In the genomic region with DNA sequence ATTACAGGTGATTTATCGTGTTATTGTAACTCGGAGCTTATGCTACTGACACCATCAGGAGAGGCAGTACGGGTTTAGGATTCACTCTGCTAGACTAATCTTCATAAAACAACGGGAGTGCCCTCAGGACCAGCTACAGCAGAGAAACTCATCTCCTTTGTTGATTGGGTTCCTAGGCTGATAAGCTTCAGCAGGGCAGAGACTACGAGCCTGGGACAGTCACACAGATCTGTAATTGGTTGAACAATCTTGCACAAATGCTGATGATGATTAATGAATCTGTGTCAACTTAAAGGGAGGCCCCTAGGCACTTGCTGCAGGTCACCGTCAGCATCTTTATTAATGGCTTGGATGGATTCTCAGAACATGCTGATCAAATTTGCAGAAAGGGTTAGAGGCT, we compare ENCODE assay signal across 23 mouse cellular contexts. TPM values are rescaled to one million over a fixed set of nuclear protein-coding genes. Genes with fewer than 3 reads are reported as not detected.
"Had no signal": no experiment of that assay in that cellular context is flagged by ENCODE, and none has a peak within 500 bp of the region (broad histone marks: within the 10 kb centered on the region; RNA-seq: fewer than 3 reads in every experiment).

No protein-coding gene starts in this region.

- H3K4me3 ChIP-seq: left cerebral cortex, adult 2 months; limb, embryonic 15.5 days; liver, embryonic 12.5 days had no signal

- H3K9me3 ChIP-seq: limb, embryonic 15.5 days; liver, embryonic 12.5 days had no signal

- H3K4me2 ChIP-seq: limb, embryonic 15.5 days; liver, embryonic 12.5 days; lung, embryonic 14.5 days; midbrain, embryonic 11.5 days had no signal

- H3K36me3 ChIP-seq: limb, embryonic 15.5 days; liver, embryonic 12.5 days had no signal

- H3K4me1 ChIP-seq: limb, embryonic 15.5 days; liver, embryonic 12.5 days had no signal

- H3K9ac ChIP-seq: limb, embryonic 15.5 days; liver, embryonic 12.5 days; lung, embryonic 14.5 days had no signal

- ATAC-seq: intestine, postnatal 0 days; liver, embryonic 12.5 days; midbrain, embryonic 16.5 days had no signal

- DNase-seq: kidney, adult 9 months; kidney, postnatal 4 days; lung, embryonic 14.5 days; lung, postnatal 10 days; lung, postnatal 4 days; thymus, adult 18-20 months; thymus, postnatal 25 days had no signal

- H3K27me3 ChIP-seq: limb, embryonic 15.5 days; liver, embryonic 12.5 days had no signal

- H3K27ac ChIP-seq: kidney, postnatal 0 days; left cerebral cortex, adult 2 months; limb, embryonic 15.5 days; liver, embryonic 12.5 days; stomach, postnatal 0 days had no signal

RNA-seq across cellular contexts. Expression of a gene that starts 52.6 kb away (rescaled TPM):
- total RNA-seq: layer of hippocampus, adult 8-10 months; layer of hippocampus, postnatal 25 days; left cerebral cortex, adult 2 months; left cerebral cortex, postnatal 14 days; megakaryocyte, adult 5-6 weeks had no signal
- polyA plus RNA-seq: limb, embryonic 11.5 days; limb, embryonic 15.5 days; liver, embryonic 12.5 days; liver, embryonic 16.5 days; lung, embryonic 14.5 days; midbrain, embryonic 11.5 days; neural tube, embryonic 11.5 days; stomach, postnatal 0 days; urinary bladder, adult 2 months had no signal
